Mouse (Mus musculus): ENCODE results near the gene Mrpl36. TPM values are rescaled to one million over a fixed set of nuclear protein-coding genes. Genes with fewer than 3 reads are reported as not detected.

The Mrpl36 gene
- total and polyA plus RNA-seq, 2 experiments from 2014 or later, result 40.1 to 55.1 TPM

- 0 out of 2 replicates have a peak, but pooled peaks cover 2% of the 10 kb centered on the region for H3K9me3 ChIP-seq (ENCODE audit: low read length)
- H3K27ac ChIP-seq (ENCODE audit: low read depth, low read length), result no peak overlapping the region
- TF ChIP-seq CTCF (IDR thresholded peaks at IDR 0.05), result no peak
- no peak for ATAC-seq (ENCODE audit: low FRiP score)
- WGBS, result 72% methylated on average over 4 of the region's 4 CpGs
- no peaks in the 10 kb centered on the region for H3K4me1 ChIP-seq (ENCODE audit: insufficient read depth, low read length)
- H3K27me3 ChIP-seq (ENCODE audit: insufficient read depth, low read length), result no peaks in the 10 kb centered on the region
- no peak overlapping the region for H3K9ac ChIP-seq (replicated peaks; ENCODE audit: low read length, poor library complexity, severe bottlenecking)
- no peak overlapping the region for H3K4me3 ChIP-seq (ENCODE audit: low read depth, low read length)
- no peak for DNase-seq (ENCODE audit: low spot score)
- no peaks in the 10 kb centered on the region for H3K36me3 ChIP-seq (ENCODE audit: insufficient read depth, low read length)
- no peak overlapping the region for H3K4me2 ChIP-seq (ENCODE audit: low read depth, low read length, poor library complexity, severe bottlenecking)
These were observed 29.6 kb upstream of the Mrpl36 start for GRCm38 (mm10) chr13:73298717-73299116.

- Histone ChIP-seq H3K9ac (replicated peaks; ENCODE audit: low read length, poor library complexity, severe bottlenecking) (no peak overlapping the region), H3K4me1 (ENCODE audit: insufficient read depth, low read length) (no peaks in the 10 kb centered on the region), H3K36me3 (ENCODE audit: insufficient read depth, low read length) (no peaks in the 10 kb centered on the region), H3K4me2 (ENCODE audit: low read depth, low read length, poor library complexity, severe bottlenecking) (no peak overlapping the region), H3K27me3 (ENCODE audit: insufficient read depth, low read length) (no peaks in the 10 kb centered on the region), H3K4me3 (ENCODE audit: low read depth, low read length) (no peak overlapping the region), H3K9me3 (ENCODE audit: low read length) (0 out of 2 replicates have a peak, but pooled peaks cover 2% of the 10 kb centered on the region), H3K27ac (ENCODE audit: low read depth, low read length) (no peak overlapping the region)
- 88% methylated on average over 5 of the region's 5 CpGs for WGBS
- no peak for TF ChIP-seq CTCF (IDR thresholded peaks at IDR 0.05)
- no peak for ATAC-seq (ENCODE audit: low FRiP score)
- DNase-seq (ENCODE audit: low spot score), result no peak
These were observed 29.0 kb upstream of the Mrpl36 start for GRCm38 (mm10) chr13:73299322-73299721.

GRCm38 (mm10) chr13:73304729-73305128 is 23.6 kb upstream of the Mrpl36 start:
- H3K36me3 ChIP-seq (ENCODE audit: insufficient read depth, low read length), result no peaks in the 10 kb centered on the region
- TF ChIP-seq CTCF (IDR thresholded peaks at IDR 0.05), result no peak
- H3K27ac ChIP-seq (ENCODE audit: low read depth, low read length), result no peak overlapping the region
- DNase-seq (ENCODE audit: low spot score) (no peak), ATAC-seq (ENCODE audit: low FRiP score) (no peak)
- H3K9me3 ChIP-seq (ENCODE audit: low read length), result no peaks in the 10 kb centered on the region
- no peaks in the 10 kb centered on the region for H3K4me1 ChIP-seq (ENCODE audit: insufficient read depth, low read length)
- no peaks in the 10 kb centered on the region; the same call in 1 of the 2 replicates for H3K27me3 ChIP-seq (ENCODE audit: insufficient read depth, low read length)
- H3K9ac ChIP-seq (replicated peaks; ENCODE audit: low read length, poor library complexity, severe bottlenecking), result no peak overlapping the region
- WGBS, result 54% methylated on average over 6 of the region's 6 CpGs
- H3K4me2 ChIP-seq (ENCODE audit: low read depth, low read length, poor library complexity, severe bottlenecking), result no peak overlapping the region
- no peak overlapping the region for H3K4me3 ChIP-seq (ENCODE audit: low read depth, low read length)

- ATAC-seq (ENCODE audit: low FRiP score) (no peak), DNase-seq (ENCODE audit: low spot score) (no peak)
- no peak overlapping the region; the same call in 1 of the 2 replicates for H3K9ac ChIP-seq (replicated peaks; ENCODE audit: low read length, poor library complexity, severe bottlenecking)
- H3K4me2 ChIP-seq (ENCODE audit: low read depth, low read length, poor library complexity, severe bottlenecking), result no peak overlapping the region
- 0 out of 2 replicates have a peak, but pooled peaks cover 5% of the 10 kb centered on the region for H3K4me1 ChIP-seq (ENCODE audit: insufficient read depth, low read length)
- no peaks in the 10 kb centered on the region; the same call in 1 of the 2 replicates for H3K27me3 ChIP-seq (ENCODE audit: insufficient read depth, low read length)
- H3K36me3 ChIP-seq (ENCODE audit: insufficient read depth, low read length), result no peaks in the 10 kb centered on the region
- no peak overlapping the region for H3K4me3 ChIP-seq (ENCODE audit: low read depth, low read length)
- no peaks in the 10 kb centered on the region for H3K9me3 ChIP-seq (ENCODE audit: low read length)
- 20% methylated on average over 8 of the region's 8 CpGs for WGBS
- no peak for TF ChIP-seq CTCF (IDR thresholded peaks at IDR 0.05)
- no peak overlapping the region for H3K27ac ChIP-seq (ENCODE audit: low read depth, low read length)
These were observed 22.8 kb upstream of the Mrpl36 start for GRCm38 (mm10) chr13:73305398-73306084.

- no peaks in the 10 kb centered on the region for H3K36me3 ChIP-seq (ENCODE audit: insufficient read depth, low read length)
- no peak overlapping the region for H3K4me3 ChIP-seq (ENCODE audit: low read depth, low read length)
- DNase-seq (ENCODE audit: low spot score), result no peak
- no peak; the same call in 1 of the 2 replicates for ATAC-seq (ENCODE audit: low FRiP score)
- no peak overlapping the region for H3K4me2 ChIP-seq (ENCODE audit: low read depth, low read length, poor library complexity, severe bottlenecking)
- 33% methylated on average over 4 of the region's 4 CpGs for WGBS
- no peaks in the 10 kb centered on the region; the same call in 1 of the 2 replicates for H3K27me3 ChIP-seq (ENCODE audit: insufficient read depth, low read length)
- no peak overlapping the region for H3K27ac ChIP-seq (ENCODE audit: low read depth, low read length)
- no peak overlapping the region for H3K9ac ChIP-seq (replicated peaks; ENCODE audit: low read length, poor library complexity, severe bottlenecking)
- 0 out of 2 replicates have a peak, but pooled peaks cover 5% of the 10 kb centered on the region for H3K4me1 ChIP-seq (ENCODE audit: insufficient read depth, low read length)
- TF ChIP-seq CTCF (IDR thresholded peaks at IDR 0.05), result no peak
- H3K9me3 ChIP-seq (ENCODE audit: low read length), result no peaks in the 10 kb centered on the region
These were observed 22.3 kb upstream of the Mrpl36 start for GRCm38 (mm10) chr13:73306085-73306410.

- ATAC-seq (ENCODE audit: low FRiP score) (no peak; the same call in 1 of the 2 replicates), DNase-seq (ENCODE audit: low spot score) (no peak)
- H3K4me3 ChIP-seq (ENCODE audit: low read depth, low read length), result no peak overlapping the region
- no peak overlapping the region for H3K4me2 ChIP-seq (ENCODE audit: low read depth, low read length, poor library complexity, severe bottlenecking)
- no peaks in the 10 kb centered on the region; the same call in 1 of the 2 replicates for H3K27me3 ChIP-seq (ENCODE audit: insufficient read depth, low read length)
- no peaks in the 10 kb centered on the region for H3K36me3 ChIP-seq (ENCODE audit: insufficient read depth, low read length)
- H3K27ac ChIP-seq (ENCODE audit: low read depth, low read length), result no peak overlapping the region
- H3K9me3 ChIP-seq (ENCODE audit: low read length), result no peaks in the 10 kb centered on the region
- 38% methylated on average over 4 of the region's 4 CpGs for WGBS
- no peak overlapping the region for H3K9ac ChIP-seq (replicated peaks; ENCODE audit: low read length, poor library complexity, severe bottlenecking)
- TF ChIP-seq CTCF (IDR thresholded peaks at IDR 0.05), result no peak
- H3K4me1 ChIP-seq (ENCODE audit: insufficient read depth, low read length), result 0 out of 2 replicates have a peak, but pooled peaks cover 5% of the 10 kb centered on the region
These were observed 21.9 kb upstream of the Mrpl36 start for GRCm38 (mm10) chr13:73306430-73306829.
